Mouse (Mus musculus) intestine, embryonic 14.5 days (tissue): ENCODE measurements around the gene Lrrc31. TPM values are rescaled to one million over a fixed set of nuclear protein-coding genes. Genes with fewer than 3 reads are reported as not detected.

Source experiments
- ATAC-seq: fragments of 200-750 bp; cut with Nextera tagmentation; replicated peaks from 2 replicates; pipeline ENCODE4 v1.8.0; 2017; ENCODE audit warnings: low read depth, moderate number of reproducible peaks, moderate TSS enrichment, moderate library complexity; ENCODE audit not compliant: low FRiP score, low TSS enrichment
- DNase-seq: peaks from one replicate; pipeline ENCODE4 v3.0.0-alpha.2; 2018; ENCODE audit warnings: low spot score
- H3K27ac ChIP-seq: fragments of 300-500 bp; sonication (generic); 2 replicates; pipeline ENCODE4 v1.5.1; 2014; ENCODE audit warnings: low read depth, mild to moderate bottlenecking, control low read depth
- H3K27me3 ChIP-seq: fragments of 300-500 bp; sonication (generic); replicated peaks from 2 replicates; pipeline ENCODE4 v1.6.1; 2014; ENCODE audit warnings: low read length, control low read depth; ENCODE audit not compliant: control insufficient read depth, insufficient read depth
- H3K36me3 ChIP-seq: fragments of 300-500 bp; sonication (generic); 2 replicates; pipeline ENCODE4 v1.6.1; 2014; ENCODE audit warnings: low read length, control low read depth; ENCODE audit not compliant: control insufficient read depth, insufficient read depth
- H3K4me1 ChIP-seq: fragments of 300-500 bp; sonication (generic); replicated peaks from 2 replicates; pipeline ENCODE4 v1.6.1; 2014; ENCODE audit warnings: low read length, control low read depth, mixed read lengths; ENCODE audit not compliant: control insufficient read depth, insufficient read depth
- H3K4me2 ChIP-seq: fragments of 300-500 bp; sonication (generic); 2 replicates; pipeline ENCODE4 v1.6.1; 2014; ENCODE audit warnings: low read length
- H3K4me3 ChIP-seq: fragments of 300-500 bp; sonication (generic); 2 replicates; pipeline ENCODE4 v1.5.1; 2014; ENCODE audit warnings: low read depth, low read length, control low read depth, mixed read lengths
- H3K9ac ChIP-seq: fragments of 300-500 bp; sonication (generic); 2 replicates; pipeline ENCODE4 v1.6.1; 2014; ENCODE audit warnings: mild to moderate bottlenecking, low read length
- H3K9me3 ChIP-seq: fragments of 300-500 bp; sonication (generic); 2 replicates; pipeline ENCODE4 v1.6.1; 2016; ENCODE audit warnings: low read length, control low read depth; ENCODE audit not compliant: control insufficient read depth
- WGBS: fragments of 180-500 bp; shearing (Covaris S2); extraction: QIAGEN DNeasy Blood & Tissue Kit; methylation state at CpG from one replicate; pipeline ENCODE4 v1.1.7; 2014; 5-methylcytosine and 5-hydroxymethylcytosine counted together
- polyA plus RNA-seq: library from polyadenylated mRNA; unstranded; fragments of >200 nt; fragmentation: Nextera tagmentation; extraction: Ambion mirVana; gene quantifications from 2 replicates; pipeline ENCODE4 v1.2.1, GENCODE M21; 2014

Lrrc31 gene
- polyA plus RNA-seq, 1 experiment from 2014 or later = 0.66 TPM

DNA sequence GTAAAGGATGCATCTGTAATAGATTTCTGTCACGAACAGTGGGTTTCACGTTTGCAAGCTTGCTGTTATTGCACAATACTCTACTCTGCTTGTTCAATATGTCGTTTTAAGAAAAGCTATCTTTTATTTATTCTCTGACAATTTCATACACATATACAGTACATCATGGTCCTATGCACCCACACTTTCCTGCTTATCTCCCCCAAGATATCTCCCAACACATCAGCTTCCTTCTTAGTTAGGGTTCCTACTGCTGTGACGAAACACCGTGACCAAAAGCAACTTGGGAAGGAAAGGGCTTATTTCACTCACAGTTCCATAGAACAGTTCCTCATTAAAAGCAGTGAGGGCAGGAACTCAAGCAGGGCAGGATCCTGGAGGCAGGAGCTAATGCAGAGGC is 43.7 kb downstream of the Lrrc31 start:
- Histone ChIP-seq H3K27me3 (0 out of 2 replicates have a peak, but pooled peaks cover 2% of the 10 kb centered on the region), H3K9ac (no peak overlapping the region), H3K4me3 (no peak overlapping the region), H3K36me3 (no peaks in the 10 kb centered on the region), H3K9me3 (no peaks in the 10 kb centered on the region), H3K27ac (no peak overlapping the region), H3K4me1 (no peaks in the 10 kb centered on the region), H3K4me2 (no peak overlapping the region)
- ATAC-seq = no peak
- WGBS = 90% methylated on average over 5 of the region's 5 CpGs
- no peak for DNase-seq

GRCm38 (mm10) chr3:30650062-30650841 is 49.4 kb downstream of the Lrrc31 start:
- H3K27me3 ChIP-seq = peaks cover 22% of the 10 kb centered on the region
- H3K36me3 ChIP-seq = no peaks in the 10 kb centered on the region
- H3K9me3 ChIP-seq = no peaks in the 10 kb centered on the region
- peak overlapping the region; percentile 25 for H3K4me3 ChIP-seq
- ATAC-seq (peak; percentile 67; the same call in 1 of the 2 replicates), DNase-seq (peak; percentile 73)
- no peak overlapping the region for H3K27ac ChIP-seq
- peak overlapping the region; percentile 78 for H3K4me2 ChIP-seq
- H3K4me1 ChIP-seq = no peaks in the 10 kb centered on the region
- H3K9ac ChIP-seq = no peak overlapping the region
- WGBS = under 1% methylated on average over 41 of the region's 41 CpGs

DNA sequence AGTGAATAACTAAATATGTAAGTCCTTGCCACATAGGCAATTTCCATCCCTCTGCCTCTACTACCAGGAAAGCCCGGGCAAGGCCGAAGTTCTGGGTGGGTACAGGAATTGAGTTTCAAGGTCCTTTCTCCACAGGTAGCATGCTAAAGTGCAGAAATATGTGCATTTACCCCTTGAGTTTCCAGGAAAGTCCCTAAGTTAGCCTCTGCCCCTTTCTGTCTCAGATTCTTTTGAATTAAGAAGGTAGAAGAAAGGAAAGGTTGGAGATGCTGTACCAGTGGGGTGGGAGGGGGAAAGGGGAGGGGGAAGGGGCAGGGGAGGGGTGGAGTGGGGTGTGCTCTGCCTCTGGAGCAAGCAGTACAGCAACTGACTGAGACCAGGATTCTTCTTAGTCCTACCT is 51.2 kb downstream of the Lrrc31 start:
- H3K4me1 ChIP-seq = no peaks in the 10 kb centered on the region
- no peak for ATAC-seq
- peaks cover 22% of the 10 kb centered on the region for H3K27me3 ChIP-seq
- H3K27ac ChIP-seq = no peak overlapping the region
- no peak overlapping the region for H3K4me2 ChIP-seq
- H3K9ac ChIP-seq = no peak overlapping the region
- H3K9me3 ChIP-seq = no peaks in the 10 kb centered on the region
- no peak overlapping the region for H3K4me3 ChIP-seq
- no peak for DNase-seq
- 94% methylated on average over 2 of the region's 2 CpGs for WGBS
- H3K36me3 ChIP-seq = no peaks in the 10 kb centered on the region

DNA sequence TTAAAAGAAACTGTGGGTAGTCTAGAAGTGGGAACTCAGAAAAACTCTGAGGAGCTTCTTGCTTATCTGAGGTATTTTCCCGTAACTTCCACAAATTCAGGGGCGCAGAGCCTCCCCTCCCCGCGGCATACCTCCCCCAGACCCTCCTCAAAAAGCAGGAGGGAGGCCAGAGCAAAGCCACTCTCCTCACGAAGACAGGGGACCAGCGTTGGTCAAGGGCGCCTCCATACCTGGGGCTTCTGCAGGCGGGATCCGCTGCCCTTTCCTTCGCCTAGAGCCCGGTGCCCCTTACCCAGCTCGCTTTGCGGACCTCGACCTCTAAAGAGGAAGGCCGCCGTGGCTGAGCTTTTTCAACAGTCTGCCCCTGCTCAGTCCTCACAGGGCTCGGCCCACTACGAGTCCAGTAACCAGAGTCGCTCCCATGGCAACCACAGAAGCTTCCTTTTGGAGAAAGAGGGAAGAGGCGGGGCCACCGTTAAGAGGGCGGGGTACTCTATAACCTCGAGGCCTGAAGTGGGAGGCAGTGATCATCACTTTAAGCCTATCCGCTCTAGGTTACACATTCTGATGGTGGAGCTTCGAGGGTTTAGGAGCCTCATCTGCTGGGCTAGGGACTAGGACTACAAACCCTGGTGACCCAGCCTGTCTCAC is 52.1 kb downstream of the Lrrc31 start, which contains the start of gene Lrrc34:
TSS of gene Lrrc34 (minus strand) at position 430 of the 651 bp plus-strand sequence.
- peak; percentile 68 for DNase-seq
- WGBS = 3% methylated on average over 25 of the region's 25 CpGs
- Histone ChIP-seq H3K4me2 (peak within 1 kb of the TSS; percentile 55), H3K9me3 (no peaks in the 10 kb centered on the region), H3K4me3 (peak within 1 kb of the TSS; percentile 34), H3K4me1 (no peaks in the 10 kb centered on the region), H3K27me3 (peaks cover 22% of the 10 kb centered on the region), H3K9ac (peak within 1 kb of the TSS; percentile 35; the same call in 1 of the 2 replicates), H3K36me3 (no peaks in the 10 kb centered on the region), H3K27ac (no peak within 1 kb of the TSS)
- ATAC-seq = peak; percentile 81

GRCm38 (mm10) chr3:30646761-30647160 is 52.9 kb downstream of the Lrrc31 start:
- Histone ChIP-seq H3K4me3 (no peak overlapping the region), H3K27me3 (peaks cover 22% of the 10 kb centered on the region), H3K4me1 (no peaks in the 10 kb centered on the region), H3K9me3 (no peaks in the 10 kb centered on the region), H3K36me3 (no peaks in the 10 kb centered on the region), H3K4me2 (no peak overlapping the region), H3K9ac (no peak overlapping the region), H3K27ac (no peak overlapping the region)
- ATAC-seq (no peak), DNase-seq (no peak)
- WGBS = 55% methylated on average over 8 of the region's 8 CpGs

GRCm38 (mm10) chr3:30644207-30644606 is 55.4 kb downstream of the Lrrc31 start, which contains the start of gene Lrriq4:
Gene Lrriq4, plus strand, starts transcription at chr3:30644507.
- ATAC-seq (no peak), DNase-seq (no peak)
- Histone ChIP-seq H3K9ac (no peak within 1 kb of the TSS), H3K9me3 (no peaks in the 10 kb centered on the region), H3K4me1 (no peaks in the 10 kb centered on the region), H3K36me3 (no peaks in the 10 kb centered on the region), H3K27me3 (peaks cover 8% of the 10 kb centered on the region), H3K27ac (no peak within 1 kb of the TSS), H3K4me2 (no peak within 1 kb of the TSS), H3K4me3 (no peak within 1 kb of the TSS)
- WGBS = 78% methylated on average over 2 of the region's 2 CpGs

GRCm38 (mm10) chr3:30635629-30636028 is 64.0 kb downstream of the Lrrc31 start:
- Histone ChIP-seq H3K27me3 (no peaks in the 10 kb centered on the region), H3K36me3 (no peaks in the 10 kb centered on the region), H3K4me2 (no peak overlapping the region), H3K4me1 (no peaks in the 10 kb centered on the region), H3K27ac (no peak overlapping the region), H3K4me3 (no peak overlapping the region), H3K9me3 (no peaks in the 10 kb centered on the region), H3K9ac (no peak overlapping the region)
- ATAC-seq = no peak
- DNase-seq = no peak
- WGBS = 79% methylated on average over 4 of the region's 4 CpGs

GRCm38 (mm10) chr3:30633681-30634080 is 66.0 kb downstream of the Lrrc31 start:
- no peak overlapping the region for H3K4me3 ChIP-seq
- no peak overlapping the region for H3K9ac ChIP-seq
- no peak for ATAC-seq
- no peaks in the 10 kb centered on the region for H3K36me3 ChIP-seq
- no peaks in the 10 kb centered on the region for H3K27me3 ChIP-seq
- no peak overlapping the region for H3K27ac ChIP-seq
- H3K4me2 ChIP-seq = no peak overlapping the region
- DNase-seq = no peak
- no peaks in the 10 kb centered on the region for H3K4me1 ChIP-seq
- no peaks in the 10 kb centered on the region for H3K9me3 ChIP-seq
- WGBS = 53% methylated on average over 3 of the region's 3 CpGs
